Comparison of ENCODE assay signal across 28 mouse cellular contexts in genomic region chr15:31707416-31707815, GRCm38 (mm10).
"Had no signal": no experiment of that assay in that cellular context is flagged by ENCODE, and none has a peak within 500 bp of the region (broad histone marks: within the 10 kb centered on the region; RNA-seq: fewer than 3 reads in every experiment).

No protein-coding gene starts in this region.

- H3K9ac ChIP-seq: heart, embryonic 13.5 days; heart, embryonic 15.5 days; hindbrain, embryonic 13.5 days; hindbrain, embryonic 15.5 days; kidney, embryonic 15.5 days; limb, embryonic 12.5 days; liver, embryonic 13.5 days; liver, embryonic 15.5 days; liver, postnatal 0 days had no signal

- H3K9me3 ChIP-seq: heart, embryonic 15.5 days; hindbrain, embryonic 15.5 days; limb, embryonic 10.5 days; limb, embryonic 12.5 days; liver, embryonic 13.5 days; liver, embryonic 15.5 days had no signal

- DNase-seq: gastrocnemius, postnatal 10 days; gastrocnemius, postnatal 25 days; heart, adult 18-20 months; heart, postnatal 14 days; heart, postnatal 36 days; kidney, adult 11 months; kidney, adult 9 months; kidney, postnatal 14 days; kidney, postnatal 36 days; layer of hippocampus, adult 9-11 months; liver; liver, embryonic 13.5 days; liver, postnatal 0 days; lung, adult 2 months had no signal

- H3K27ac ChIP-seq: heart, embryonic 13.5 days; heart, embryonic 15.5 days; hindbrain, embryonic 13.5 days; hindbrain, embryonic 15.5 days; hindbrain, postnatal 0 days; kidney, embryonic 15.5 days; kidney, postnatal 0 days; left cerebral cortex, adult 2 months; limb, embryonic 10.5 days; limb, embryonic 12.5 days; liver, embryonic 13.5 days; liver, embryonic 15.5 days had no signal

- H3K4me3 ChIP-seq: heart, embryonic 13.5 days; heart, embryonic 15.5 days; hindbrain, embryonic 13.5 days; hindbrain, embryonic 15.5 days; kidney, embryonic 15.5 days; left cerebral cortex, adult 2 months; limb, embryonic 10.5 days; limb, embryonic 12.5 days; liver, embryonic 13.5 days; liver, embryonic 15.5 days had no signal

- H3K27me3 ChIP-seq: heart, embryonic 13.5 days; heart, embryonic 15.5 days; hindbrain, embryonic 13.5 days; hindbrain, embryonic 15.5 days; kidney, embryonic 15.5 days; limb, embryonic 12.5 days; liver, embryonic 13.5 days; liver, embryonic 15.5 days had no signal

- H3K4me2 ChIP-seq: heart, embryonic 11.5 days; heart, embryonic 13.5 days; heart, embryonic 15.5 days; hindbrain, embryonic 13.5 days; hindbrain, embryonic 15.5 days; kidney, embryonic 15.5 days; limb, embryonic 12.5 days; liver, embryonic 11.5 days; liver, embryonic 13.5 days; liver, embryonic 15.5 days had no signal

- H3K4me1 ChIP-seq: heart, embryonic 13.5 days; heart, embryonic 15.5 days; hindbrain, embryonic 13.5 days; hindbrain, embryonic 15.5 days; kidney, embryonic 15.5 days; limb, embryonic 10.5 days; limb, embryonic 12.5 days; liver, embryonic 13.5 days; liver, embryonic 15.5 days had no signal

- H3K36me3 ChIP-seq: heart, embryonic 13.5 days; heart, embryonic 15.5 days; hindbrain, embryonic 13.5 days; hindbrain, embryonic 15.5 days; kidney, embryonic 15.5 days; limb, embryonic 10.5 days; limb, embryonic 12.5 days; liver, embryonic 13.5 days; liver, embryonic 15.5 days had no signal

- ATAC-seq: hindbrain, postnatal 0 days; intestine, embryonic 16.5 days; liver, postnatal 0 days had no signal
